Mouse (Mus musculus): Measurements from ENCODE around the gene Epb41l2. TPM values are rescaled to one million over a fixed set of nuclear protein-coding genes. Genes with fewer than 3 reads are reported as not detected.

Epb41l2 gene
- polyA plus RNA-seq, 1 experiment from 2014 or later = 46.3 TPM

- Histone ChIP-seq H3K36me3 (ENCODE audit: control insufficient read depth, insufficient read depth, low read length) (peaks cover 14% of the 10 kb centered on the region), H3K4me3 (ENCODE audit: low read depth, low read length) (no peak overlapping the region), H3K27ac (ENCODE audit: low read depth) (no peak overlapping the region), H3K27me3 (replicated peaks; ENCODE audit: control insufficient read depth, insufficient read depth, low read length) (no peaks in the 10 kb centered on the region), H3K4me1 (replicated peaks; ENCODE audit: control insufficient read depth, insufficient read depth, low read length) (no peaks in the 10 kb centered on the region), H3K9ac (ENCODE audit: low read length) (no peak overlapping the region), H3K4me2 (ENCODE audit: low read length) (no peak overlapping the region), H3K9me3 (ENCODE audit: control insufficient read depth, low read length) (no peaks in the 10 kb centered on the region)
- 88% methylated on average over 4 of the region's 4 CpGs for WGBS
- ATAC-seq (replicated peaks; ENCODE audit: low FRiP score, low TSS enrichment, low read depth) (no peak), DNase-seq (ENCODE audit: low spot score) (no peak)
These were observed 167.0 kb downstream of the Epb41l2 start for GRCm38 (mm10) chr10:25526622-25527021.

- H3K27ac ChIP-seq (ENCODE audit: low read depth) = no peak overlapping the region
- DNase-seq (ENCODE audit: low spot score) (no peak), ATAC-seq (replicated peaks; ENCODE audit: low FRiP score, low TSS enrichment, low read depth) (no peak)
- H3K9ac ChIP-seq (ENCODE audit: low read length) = no peak overlapping the region
- no peaks in the 10 kb centered on the region for H3K27me3 ChIP-seq (replicated peaks; ENCODE audit: control insufficient read depth, insufficient read depth, low read length)
- no peak overlapping the region for H3K4me2 ChIP-seq (ENCODE audit: low read length)
- H3K4me3 ChIP-seq (ENCODE audit: low read depth, low read length) = no peak overlapping the region
- peaks cover 14% of the 10 kb centered on the region for H3K36me3 ChIP-seq (ENCODE audit: control insufficient read depth, insufficient read depth, low read length)
- 83% methylated on average over 3 of the region's 3 CpGs for WGBS
- no peaks in the 10 kb centered on the region for H3K4me1 ChIP-seq (replicated peaks; ENCODE audit: control insufficient read depth, insufficient read depth, low read length)
- H3K9me3 ChIP-seq (ENCODE audit: control insufficient read depth, low read length) = no peaks in the 10 kb centered on the region
These were observed 167.5 kb downstream of the Epb41l2 start for GRCm38 (mm10) chr10:25527126-25527525.

GRCm38 (mm10) chr10:25531335-25531734 is 171.7 kb downstream of the Epb41l2 start:
- Histone ChIP-seq H3K4me1 (replicated peaks; ENCODE audit: control insufficient read depth, insufficient read depth, low read length) (0 out of 2 replicates have a peak, but pooled peaks cover 3% of the 10 kb centered on the region), H3K4me2 (ENCODE audit: low read length) (no peak overlapping the region), H3K27me3 (replicated peaks; ENCODE audit: control insufficient read depth, insufficient read depth, low read length) (no peaks in the 10 kb centered on the region), H3K9me3 (ENCODE audit: control insufficient read depth, low read length) (no peaks in the 10 kb centered on the region), H3K9ac (ENCODE audit: low read length) (no peak overlapping the region), H3K27ac (ENCODE audit: low read depth) (no peak overlapping the region), H3K4me3 (ENCODE audit: low read depth, low read length) (no peak overlapping the region), H3K36me3 (ENCODE audit: control insufficient read depth, insufficient read depth, low read length) (no peaks in the 10 kb centered on the region)
- WGBS = 62% methylated on average over 13 of the region's 13 CpGs
- ATAC-seq (replicated peaks; ENCODE audit: low FRiP score, low TSS enrichment, low read depth) (no peak), DNase-seq (ENCODE audit: low spot score) (peak; percentile 47)

GRCm38 (mm10) chr10:25533105-25533504 is 173.5 kb downstream of the Epb41l2 start:
- Histone ChIP-seq H3K36me3 (ENCODE audit: control insufficient read depth, insufficient read depth, low read length) (no peaks in the 10 kb centered on the region), H3K4me1 (replicated peaks; ENCODE audit: control insufficient read depth, insufficient read depth, low read length) (0 out of 2 replicates have a peak, but pooled peaks cover 3% of the 10 kb centered on the region), H3K27me3 (replicated peaks; ENCODE audit: control insufficient read depth, insufficient read depth, low read length) (no peaks in the 10 kb centered on the region), H3K9ac (ENCODE audit: low read length) (no peak overlapping the region), H3K27ac (ENCODE audit: low read depth) (no peak overlapping the region), H3K4me2 (ENCODE audit: low read length) (no peak overlapping the region), H3K4me3 (ENCODE audit: low read depth, low read length) (no peak overlapping the region), H3K9me3 (ENCODE audit: control insufficient read depth, low read length) (no peaks in the 10 kb centered on the region)
- ATAC-seq (replicated peaks; ENCODE audit: low FRiP score, low TSS enrichment, low read depth) = no peak
- 56% methylated on average over 2 of the region's 2 CpGs for WGBS
- DNase-seq (ENCODE audit: low spot score) = no peak

- Histone ChIP-seq H3K4me1 (replicated peaks; ENCODE audit: control insufficient read depth, insufficient read depth, low read length) (0 out of 2 replicates have a peak, but pooled peaks cover 3% of the 10 kb centered on the region), H3K4me3 (ENCODE audit: low read depth, low read length) (no peak overlapping the region), H3K4me2 (ENCODE audit: low read length) (no peak overlapping the region), H3K9ac (ENCODE audit: low read length) (no peak overlapping the region), H3K27me3 (replicated peaks; ENCODE audit: control insufficient read depth, insufficient read depth, low read length) (no peaks in the 10 kb centered on the region), H3K36me3 (ENCODE audit: control insufficient read depth, insufficient read depth, low read length) (no peaks in the 10 kb centered on the region), H3K27ac (ENCODE audit: low read depth) (no peak overlapping the region), H3K9me3 (ENCODE audit: control insufficient read depth, low read length) (no peaks in the 10 kb centered on the region)
- ATAC-seq (replicated peaks; ENCODE audit: low FRiP score, low TSS enrichment, low read depth) = no peak
- WGBS = 57% methylated on average over 9 of the region's 9 CpGs
- DNase-seq (ENCODE audit: low spot score) = no peak
These were observed 174.1 kb downstream of the Epb41l2 start for GRCm38 (mm10) chr10:25533513-25534246.

- no peak overlapping the region for H3K4me3 ChIP-seq (ENCODE audit: low read depth, low read length)
- 81% methylated on average over 5 of the region's 5 CpGs for WGBS
These were observed 174.9 kb downstream of the Epb41l2 start for GRCm38 (mm10) chr10:25534467-25534866.

GRCm38 (mm10) chr10:25535891-25536331 is 176.3 kb downstream of the Epb41l2 start, which contains the start of gene Smlr1:
Gene Smlr1 (minus strand): TSS chr10:25536267.
- Histone ChIP-seq H3K4me3 (ENCODE audit: low read depth, low read length) (no peak within 1 kb of the TSS), H3K4me1 (replicated peaks; ENCODE audit: control insufficient read depth, insufficient read depth, low read length) (0 out of 2 replicates have a peak, but pooled peaks cover 3% of the 10 kb centered on the region), H3K27ac (ENCODE audit: low read depth) (no peak within 1 kb of the TSS), H3K9ac (ENCODE audit: low read length) (no peak within 1 kb of the TSS), H3K36me3 (ENCODE audit: control insufficient read depth, insufficient read depth, low read length) (no peaks in the 10 kb centered on the region), H3K9me3 (ENCODE audit: control insufficient read depth, low read length) (no peaks in the 10 kb centered on the region), H3K4me2 (ENCODE audit: low read length) (no peak within 1 kb of the TSS), H3K27me3 (replicated peaks; ENCODE audit: control insufficient read depth, insufficient read depth, low read length) (no peaks in the 10 kb centered on the region)
- no peak for DNase-seq (ENCODE audit: low spot score)
- no peak for ATAC-seq (replicated peaks; ENCODE audit: low FRiP score, low TSS enrichment, low read depth)
- WGBS = 87% methylated on average over 10 of the region's 10 CpGs

More at GRCm38 (mm10) chr10:25534467-25534866, 174.9 kb downstream of the Epb41l2 start:
- Histone ChIP-seq H3K27ac (ENCODE audit: low read depth) (no peak overlapping the region), H3K9ac (ENCODE audit: low read length) (no peak overlapping the region), H3K4me2 (ENCODE audit: low read length) (no peak overlapping the region), H3K9me3 (ENCODE audit: control insufficient read depth, low read length) (no peaks in the 10 kb centered on the region), H3K4me1 (replicated peaks; ENCODE audit: control insufficient read depth, insufficient read depth, low read length) (0 out of 2 replicates have a peak, but pooled peaks cover 3% of the 10 kb centered on the region), H3K27me3 (replicated peaks; ENCODE audit: control insufficient read depth, insufficient read depth, low read length) (no peaks in the 10 kb centered on the region), H3K36me3 (ENCODE audit: control insufficient read depth, insufficient read depth, low read length) (no peaks in the 10 kb centered on the region)
- ATAC-seq (replicated peaks; ENCODE audit: low FRiP score, low TSS enrichment, low read depth) = no peak
- DNase-seq (ENCODE audit: low spot score) = no peak

GRCm38 (mm10) chr10:25536621-25537020 is 177.0 kb downstream of the Epb41l2 start:
- ATAC-seq (replicated peaks; ENCODE audit: low FRiP score, low TSS enrichment, low read depth) (no peak), DNase-seq (ENCODE audit: low spot score) (no peak)
- Histone ChIP-seq H3K9me3 (ENCODE audit: control insufficient read depth, low read length) (no peaks in the 10 kb centered on the region), H3K4me3 (ENCODE audit: low read depth, low read length) (no peak overlapping the region), H3K4me2 (ENCODE audit: low read length) (no peak overlapping the region), H3K27ac (ENCODE audit: low read depth) (no peak overlapping the region), H3K4me1 (replicated peaks; ENCODE audit: control insufficient read depth, insufficient read depth, low read length) (0 out of 2 replicates have a peak, but pooled peaks cover 3% of the 10 kb centered on the region), H3K36me3 (ENCODE audit: control insufficient read depth, insufficient read depth, low read length) (no peaks in the 10 kb centered on the region), H3K9ac (ENCODE audit: low read length) (no peak overlapping the region), H3K27me3 (replicated peaks; ENCODE audit: control insufficient read depth, insufficient read depth, low read length) (no peaks in the 10 kb centered on the region)
- 87% methylated on average over 6 of the region's 6 CpGs for WGBS

- 91% methylated on average over 1 of the region's 1 CpGs for WGBS
- Histone ChIP-seq H3K4me3 (ENCODE audit: low read depth, low read length) (no peak overlapping the region), H3K4me2 (ENCODE audit: low read length) (no peak overlapping the region), H3K27me3 (replicated peaks; ENCODE audit: control insufficient read depth, insufficient read depth, low read length) (no peaks in the 10 kb centered on the region), H3K27ac (ENCODE audit: low read depth) (no peak overlapping the region), H3K9me3 (ENCODE audit: control insufficient read depth, low read length) (no peaks in the 10 kb centered on the region), H3K4me1 (replicated peaks; ENCODE audit: control insufficient read depth, insufficient read depth, low read length) (no peaks in the 10 kb centered on the region), H3K9ac (ENCODE audit: low read length) (no peak overlapping the region), H3K36me3 (ENCODE audit: control insufficient read depth, insufficient read depth, low read length) (no peaks in the 10 kb centered on the region)
- DNase-seq (ENCODE audit: low spot score) (no peak), ATAC-seq (replicated peaks; ENCODE audit: low FRiP score, low TSS enrichment, low read depth) (no peak)
These were observed 179.1 kb downstream of the Epb41l2 start for GRCm38 (mm10) chr10:25538738-25539137.
